Mouse (Mus musculus): ENCODE measurements around the gene Rbm11.

The Rbm11 gene

DNA sequence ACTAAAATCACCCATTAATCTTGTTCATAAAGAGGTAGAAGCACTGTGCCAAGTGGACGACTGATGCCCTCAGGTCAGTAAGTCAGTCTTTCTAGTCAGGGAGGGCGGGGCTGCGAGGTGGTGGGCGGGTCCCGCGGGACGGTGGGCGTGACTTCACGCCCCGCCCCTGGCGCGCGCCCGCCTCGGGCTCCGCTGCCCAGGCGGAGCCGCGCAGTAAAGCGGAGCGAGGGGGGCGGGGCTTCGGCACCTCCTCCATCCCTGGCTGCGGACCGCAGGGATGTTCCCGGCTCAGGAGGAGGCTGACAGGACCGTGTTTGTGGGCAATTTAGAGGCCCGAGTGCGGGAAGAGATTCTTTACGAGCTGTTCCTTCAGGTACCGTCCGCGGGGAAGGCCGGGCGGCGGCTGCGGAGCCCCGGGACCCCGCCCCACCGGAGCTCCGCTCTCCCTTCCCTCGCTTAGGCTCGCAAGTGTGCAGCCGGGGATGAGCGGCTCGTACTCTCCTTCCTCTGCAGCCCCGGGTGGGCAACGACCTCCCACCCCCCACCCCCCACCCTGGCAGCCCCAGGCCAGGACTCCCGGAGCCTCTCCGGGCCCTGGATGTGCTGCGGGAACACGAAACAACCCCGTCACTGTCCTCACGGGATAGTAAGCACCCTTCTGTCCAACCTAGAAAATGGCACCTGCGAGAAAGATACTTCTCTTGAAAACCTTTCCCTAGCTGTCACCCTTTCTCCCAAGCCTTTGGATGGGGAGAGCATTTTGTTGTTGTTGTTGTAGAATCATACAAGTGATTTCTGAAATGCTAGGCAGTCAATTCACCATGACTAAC, at the start of gene Rbm11:
Rbm11 (plus strand) TSS at position 174 of the 830 bp plus-strand sequence.
- DNase-seq (ENCODE audit: low spot score): peak; percentile 78

DNA sequence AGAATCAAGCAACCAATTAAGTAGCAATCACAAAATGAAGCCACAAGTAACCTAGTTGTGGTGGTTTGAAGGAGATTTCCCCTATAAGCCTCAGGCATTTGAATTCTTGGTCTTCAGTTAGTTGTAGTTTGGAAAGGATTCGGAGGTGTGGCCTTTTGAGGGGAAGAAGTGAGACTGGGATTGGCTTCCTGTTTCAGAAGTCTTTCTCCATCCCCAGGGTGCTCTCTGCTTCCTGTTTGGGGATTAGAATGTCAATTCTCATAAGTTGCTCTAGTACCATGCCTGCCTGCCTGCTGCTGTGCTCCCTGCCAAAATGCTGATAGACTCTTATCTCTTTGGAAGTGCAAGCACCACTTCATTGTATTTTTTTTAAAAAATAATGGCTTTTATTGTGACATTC, 47.3 kb upstream of the Rbm11 start:
- no peak for DNase-seq (ENCODE audit: low spot score)

DNA sequence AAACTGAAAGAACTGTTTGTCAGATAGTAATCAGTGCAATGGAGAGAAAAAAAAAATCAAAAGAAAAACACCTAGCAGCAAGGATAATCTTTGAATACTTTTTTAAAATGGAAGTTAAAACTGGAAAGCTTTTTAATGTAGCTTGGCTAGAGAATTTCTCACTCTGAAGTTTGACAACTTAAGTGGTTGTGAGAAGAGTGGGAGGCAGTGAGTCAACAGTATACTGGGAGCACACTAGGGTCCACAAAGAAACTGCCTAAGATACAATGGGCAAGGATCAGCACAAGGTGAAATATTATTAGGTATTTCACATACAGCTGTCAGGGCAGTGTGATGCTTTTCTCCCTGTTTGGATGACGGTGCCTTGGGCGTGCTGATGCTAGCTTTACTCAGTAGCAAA, 29.7 kb upstream of the Rbm11 start:
- no peak for DNase-seq (ENCODE audit: low spot score)

DNA sequence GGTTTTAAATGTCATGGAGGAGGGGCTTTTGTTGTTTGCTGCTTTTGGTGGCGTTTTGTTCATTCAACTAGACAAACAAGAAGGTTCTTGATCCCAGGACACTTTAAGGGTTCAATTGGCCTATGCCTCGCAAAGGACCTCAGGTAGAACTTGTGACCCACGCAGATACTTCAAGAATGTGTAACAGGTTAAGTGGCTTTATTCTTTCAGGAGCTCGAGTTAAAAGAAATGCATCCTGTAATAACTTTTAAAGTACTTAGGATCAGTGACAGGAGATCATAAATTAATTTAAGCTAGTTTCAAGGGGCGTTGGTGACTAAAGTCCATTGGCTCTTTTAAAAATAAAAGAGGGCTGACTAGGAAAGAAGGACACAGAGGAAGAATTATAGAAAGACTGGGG, 10.4 kb upstream of the Rbm11 start:
- DNase-seq (ENCODE audit: low spot score): no peak

DNA sequence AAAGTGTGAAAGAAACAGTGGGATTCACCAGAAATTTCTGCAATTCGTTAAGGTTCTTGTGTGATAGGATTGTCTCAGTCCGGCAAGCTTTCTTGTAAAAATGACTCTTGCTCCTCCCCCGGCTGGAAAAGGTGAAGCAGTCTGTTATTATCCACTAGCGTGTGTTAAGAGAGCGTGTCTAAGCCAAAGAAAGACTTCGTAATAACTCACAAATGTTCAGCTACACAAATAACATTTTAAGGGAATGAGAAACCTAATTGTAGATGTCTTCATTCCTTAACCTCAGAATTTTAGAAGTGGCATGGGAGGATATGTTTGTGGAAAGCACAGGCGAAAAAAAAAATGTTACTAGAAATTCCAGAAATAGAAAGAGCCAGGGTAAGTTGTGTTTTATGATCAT, 6.7 kb upstream of the Rbm11 start, which contains the start of gene Lipi:
Lipi (minus strand) TSS at position 101 of the 400 bp plus-strand sequence.
- DNase-seq (ENCODE audit: low spot score): no peak

DNA sequence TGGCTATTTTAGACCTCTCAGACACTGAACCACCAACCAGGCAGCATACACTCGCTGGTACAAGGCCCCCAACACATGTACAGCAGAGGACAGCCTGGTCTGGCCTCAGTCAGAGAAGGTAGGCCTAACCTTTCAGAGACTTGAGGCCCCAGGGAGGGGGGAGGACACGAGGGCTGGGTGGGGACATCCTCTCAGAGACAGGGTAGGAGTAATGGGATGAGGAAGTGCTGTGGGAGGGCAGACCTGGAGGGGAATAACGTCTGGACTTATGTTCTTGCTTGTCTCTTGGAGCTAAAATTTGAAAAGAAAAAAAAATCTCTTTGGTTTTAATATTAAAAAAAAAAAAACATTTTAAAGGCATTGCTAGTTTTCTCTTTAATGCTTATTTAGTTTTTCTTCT, 6.2 kb upstream of the Rbm11 start:
- no peak for DNase-seq (ENCODE audit: low spot score)

- no peak for DNase-seq (ENCODE audit: low spot score)
Measured at GRCm38 (mm10) chr16:75593501-75594183, 998 bp downstream of the Rbm11 start.

DNA sequence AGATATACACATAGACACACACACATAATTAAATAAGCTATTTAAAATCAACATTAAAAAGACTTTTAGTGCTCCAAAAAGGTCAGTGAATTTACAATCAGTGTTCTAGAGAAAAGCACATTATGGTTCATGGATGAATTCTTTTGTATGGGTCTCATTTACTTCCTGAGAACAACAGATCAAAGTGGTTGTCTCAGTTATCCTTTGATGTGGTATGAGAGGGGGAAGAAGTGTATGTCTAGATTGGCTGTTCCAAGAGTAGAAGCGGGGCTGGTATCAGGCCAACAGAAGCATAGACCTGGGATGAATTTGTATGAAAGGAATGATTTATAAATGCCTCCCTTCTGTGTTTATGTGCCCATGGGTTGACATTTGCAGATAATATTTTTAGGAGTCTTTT, 13.8 kb downstream of the Rbm11 start:
- no peak for DNase-seq (ENCODE audit: low spot score)

GRCm38 (mm10) chr16:75612561-75612960, 19.9 kb downstream of the Rbm11 start:
- DNase-seq (ENCODE audit: low spot score): no peak

DNA sequence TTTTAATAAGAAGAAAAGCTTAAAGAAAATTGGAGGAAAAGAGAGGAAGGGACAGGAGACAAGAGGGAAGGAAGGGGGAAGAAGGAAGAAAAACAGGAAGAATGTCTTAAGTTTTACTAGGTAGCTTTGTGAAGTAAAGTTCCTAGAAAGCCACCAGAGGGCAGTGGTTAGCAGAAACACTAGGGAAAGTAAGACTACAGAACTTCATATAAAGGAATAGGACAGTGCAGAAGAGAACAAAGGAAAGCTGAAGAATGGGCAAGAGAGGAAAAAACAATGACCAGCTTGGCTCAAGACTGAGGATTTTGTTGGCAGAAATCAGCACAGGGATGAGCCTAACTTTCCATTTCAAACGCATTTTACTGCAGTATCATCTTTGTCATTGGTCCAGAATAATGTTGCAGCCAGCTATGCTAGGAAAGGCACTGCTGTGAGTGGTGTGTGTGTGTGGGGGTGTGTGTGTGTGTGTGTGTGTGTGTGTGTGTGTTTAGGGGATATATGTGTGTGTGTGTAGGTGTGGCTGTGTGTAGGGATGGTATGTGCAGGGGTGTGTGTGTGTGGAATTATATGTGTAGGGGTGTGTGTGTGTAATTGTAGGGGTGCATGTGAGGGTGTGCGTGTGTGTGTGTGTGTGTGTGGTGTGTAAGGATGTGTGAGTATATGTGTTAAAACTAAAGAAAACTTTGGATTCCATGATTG, 25.2 kb downstream of the Rbm11 start:
- DNase-seq (ENCODE audit: low spot score): peak; percentile 68

DNA sequence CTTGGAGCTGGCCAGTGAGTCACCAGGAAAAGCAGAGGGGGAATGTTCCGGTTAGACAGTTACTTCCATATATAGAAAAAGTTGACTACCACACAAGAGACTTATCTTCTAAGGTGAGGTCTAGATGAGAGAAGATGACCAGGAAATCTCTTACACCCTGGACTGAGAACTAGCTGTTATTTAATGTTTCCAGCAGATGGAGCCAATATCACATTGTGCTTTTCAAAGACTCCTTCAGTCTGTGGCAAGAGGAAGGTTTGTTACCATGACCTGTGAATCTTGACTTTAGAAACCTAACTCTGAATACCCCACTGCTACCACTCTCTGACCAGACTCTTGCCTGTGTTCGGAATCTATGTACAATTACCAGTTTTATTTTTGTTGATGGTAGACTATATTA, 35.2 kb downstream of the Rbm11 start:
- no peak for DNase-seq (ENCODE audit: low spot score)

All from embryo, embryonic 10 days (tissue).